Mouse (Mus musculus) E14TG2a.4 (cell line): ENCODE measurements around the gene Nop2.

ENCODE experiments used
- CTCF ChIP-seq: conservative IDR thresholded peaks from 2 replicates; pipeline ENCODE4 v1.5.1; 2014; ENCODE audit warnings: low read length
- NANOG ChIP-seq: IDR thresholded peaks from 2 replicates; pipeline ENCODE4 v1.6.1; 2014; ENCODE audit warnings: borderline replicate concordance, low read length, mixed read lengths

- no peak for TF ChIP-seq CTCF
- TF ChIP-seq NANOG: no peak
These were observed 48.8 kb upstream of the Nop2 start for GRCm38 (mm10) chr6:125082801-125083386.
